Mouse (Mus musculus) c-Kit-positive CD71-positive TER-119-negative erythroid progenitor cells, embryonic 14.5 days (primary cell): ENCODE measurements around the gene Srp9.

Experiments
- DNase-seq: peaks from one replicate; pipeline ENCODE4 v3.0.0-alpha.2; 2013; ENCODE audit warnings: low read depth

The Srp9 gene

GRCm38 (mm10) chr1:182107251-182107650 lies 17.3 kb upstream of the Srp9 start:
- DNase-seq = no peak

- DNase-seq = no peak
Measured at GRCm38 (mm10) chr1:182108397-182109099, 16.0 kb upstream of the Srp9 start.

- no peak for DNase-seq
Measured at GRCm38 (mm10) chr1:182110185-182110584, 14.4 kb upstream of the Srp9 start.

GRCm38 (mm10) chr1:182110708-182111385 lies 13.7 kb upstream of the Srp9 start:
- DNase-seq = no peak

- DNase-seq = no peak
Measured at GRCm38 (mm10) chr1:182111386-182112317, 12.9 kb upstream of the Srp9 start.

GRCm38 (mm10) chr1:182112385-182112784 lies 12.2 kb upstream of the Srp9 start:
- DNase-seq = no peak

- DNase-seq = no peak
Measured at GRCm38 (mm10) chr1:182113131-182113530, 11.4 kb upstream of the Srp9 start.

- no peak for DNase-seq
Measured at GRCm38 (mm10) chr1:182113587-182114500, 10.7 kb upstream of the Srp9 start.

GRCm38 (mm10) chr1:182115197-182115596 lies 9.3 kb upstream of the Srp9 start:
- DNase-seq = no peak

- DNase-seq = no peak
Measured at GRCm38 (mm10) chr1:182115651-182116408, 8.7 kb upstream of the Srp9 start.

- no peak for DNase-seq
Measured at GRCm38 (mm10) chr1:182122413-182122812, 2.1 kb upstream of the Srp9 start.

GRCm38 (mm10) chr1:182124924-182125368 lies 409 bp downstream of the Srp9 start:
- DNase-seq = peak; percentile 73

- no peak for DNase-seq
Measured at GRCm38 (mm10) chr1:182130830-182131229, 6.3 kb downstream of the Srp9 start.

- DNase-seq = no peak
Measured at GRCm38 (mm10) chr1:182137204-182138125, 12.9 kb downstream of the Srp9 start.

GRCm38 (mm10) chr1:182138172-182138571 lies 13.6 kb downstream of the Srp9 start:
- no peak for DNase-seq

GRCm38 (mm10) chr1:182139937-182140336 lies 15.4 kb downstream of the Srp9 start:
- DNase-seq = no peak

- DNase-seq = peak; percentile 51
Measured at GRCm38 (mm10) chr1:182140370-182140769, 15.8 kb downstream of the Srp9 start.

GRCm38 (mm10) chr1:182142725-182143124 lies 18.2 kb downstream of the Srp9 start:
- no peak for DNase-seq

GRCm38 (mm10) chr1:182143288-182143687 lies 18.8 kb downstream of the Srp9 start:
- DNase-seq = peak; percentile 56
